Mouse (Mus musculus): ENCODE results near the gene Rhbdf1. TPM values are rescaled to one million over a fixed set of nuclear protein-coding genes. Genes with fewer than 3 reads are reported as not detected.

Gene Rhbdf1
- polyA plus RNA-seq, 1 experiment, result 40.6 TPM

GRCm38 (mm10) chr11:32221225-32221950 is 712 bp downstream of the Rhbdf1 start:
- TF ChIP-seq CTCF (IDR thresholded peaks at IDR 0.05; ENCODE audit: control insufficient read depth, insufficient read depth, insufficient read length), result no peak
- no peak for TF ChIP-seq MYOD1 (IDR thresholded peaks at IDR 0.05; ENCODE audit: control insufficient read depth, insufficient read length, low read depth)
- TF ChIP-seq USF1 (IDR thresholded peaks at IDR 0.05; ENCODE audit: low read depth), result no peak
- TF ChIP-seq MAX (IDR thresholded peaks at IDR 0.05), result no peak
- no peak for TF ChIP-seq CEBPB (IDR thresholded peaks at IDR 0.05; ENCODE audit: low read depth)
- no peak for TF ChIP-seq FOSL1 (IDR thresholded peaks at IDR 0.05; ENCODE audit: insufficient read depth, low read length, poor library complexity, severe bottlenecking)
- TF ChIP-seq MYOG (IDR thresholded peaks at IDR 0.05; ENCODE audit: control insufficient read depth, extremely low read depth, insufficient read length), result no peak
- peak overlapping the region; percentile 83 for H3ac ChIP-seq (ENCODE audit: control insufficient read depth, insufficient read length, low read depth)
- H3K4me3 ChIP-seq (ENCODE audit: insufficient read depth, poor library complexity, severe bottlenecking), result peak overlapping the region; percentile 97
- H3K36me3 ChIP-seq (ENCODE audit: control insufficient read depth, insufficient read depth), result peaks cover 21% of the 10 kb centered on the region
- H3K79me3 ChIP-seq (ENCODE audit: low read depth), result peaks cover 44% of the 10 kb centered on the region
- H3K27me3 ChIP-seq (ENCODE audit: control insufficient read depth, insufficient read depth, insufficient read length), result no peaks in the 10 kb centered on the region
- peaks cover 57% of the 10 kb centered on the region for H3K79me2 ChIP-seq (ENCODE audit: control insufficient read depth, insufficient read depth)

- TF ChIP-seq USF1 (IDR thresholded peaks at IDR 0.05; ENCODE audit: low read depth) (no peak), CTCF (IDR thresholded peaks at IDR 0.05; ENCODE audit: control insufficient read depth, insufficient read depth, insufficient read length) (no peak), MYOG (IDR thresholded peaks at IDR 0.05; ENCODE audit: control insufficient read depth, extremely low read depth, insufficient read length) (no peak), MAX (IDR thresholded peaks at IDR 0.05) (no peak), MYOD1 (IDR thresholded peaks at IDR 0.05; ENCODE audit: control insufficient read depth, insufficient read length, low read depth) (no peak), CEBPB (IDR thresholded peaks at IDR 0.05; ENCODE audit: low read depth) (no peak), FOSL1 (IDR thresholded peaks at IDR 0.05; ENCODE audit: insufficient read depth, low read length, poor library complexity, severe bottlenecking) (no peak)
- peaks cover 64% of the 10 kb centered on the region for H3K79me2 ChIP-seq (ENCODE audit: control insufficient read depth, insufficient read depth)
- peaks cover 51% of the 10 kb centered on the region for H3K79me3 ChIP-seq (ENCODE audit: low read depth)
- H3K36me3 ChIP-seq (ENCODE audit: control insufficient read depth, insufficient read depth), result peaks cover 27% of the 10 kb centered on the region
- no peaks in the 10 kb centered on the region for H3K27me3 ChIP-seq (ENCODE audit: control insufficient read depth, insufficient read depth, insufficient read length)
- peak overlapping the region; percentile 97 for H3K4me3 ChIP-seq (ENCODE audit: insufficient read depth, poor library complexity, severe bottlenecking)
- H3ac ChIP-seq (ENCODE audit: control insufficient read depth, insufficient read length, low read depth), result peak overlapping the region; percentile 83
These were observed 1.4 kb downstream of the Rhbdf1 start for GRCm38 (mm10) chr11:32220607-32221224.

GRCm38 (mm10) chr11:32219287-32219686 is 2.8 kb downstream of the Rhbdf1 start:
- Histone ChIP-seq H3K36me3 (ENCODE audit: control insufficient read depth, insufficient read depth) (peaks cover 40% of the 10 kb centered on the region), H3K79me2 (ENCODE audit: control insufficient read depth, insufficient read depth) (peaks cover 77% of the 10 kb centered on the region), H3K27me3 (ENCODE audit: control insufficient read depth, insufficient read depth, insufficient read length) (no peaks in the 10 kb centered on the region), H3K79me3 (ENCODE audit: low read depth) (peaks cover 52% of the 10 kb centered on the region), H3ac (ENCODE audit: control insufficient read depth, insufficient read length, low read depth) (no peak overlapping the region), H3K4me3 (ENCODE audit: insufficient read depth, poor library complexity, severe bottlenecking) (no peak overlapping the region)
- TF ChIP-seq FOSL1 (IDR thresholded peaks at IDR 0.05; ENCODE audit: insufficient read depth, low read length, poor library complexity, severe bottlenecking) (no peak), CEBPB (IDR thresholded peaks at IDR 0.05; ENCODE audit: low read depth) (no peak), USF1 (IDR thresholded peaks at IDR 0.05; ENCODE audit: low read depth) (no peak)

- no peak overlapping the region for H3K4me3 ChIP-seq (ENCODE audit: insufficient read depth, poor library complexity, severe bottlenecking)
- H3K27me3 ChIP-seq (ENCODE audit: control insufficient read depth, insufficient read depth, insufficient read length), result no peaks in the 10 kb centered on the region
- TF ChIP-seq USF1 (IDR thresholded peaks at IDR 0.05; ENCODE audit: low read depth), result no peak
- no peak for TF ChIP-seq MYOG (IDR thresholded peaks at IDR 0.05; ENCODE audit: control insufficient read depth, extremely low read depth, insufficient read length)
- no peak for TF ChIP-seq CTCF (IDR thresholded peaks at IDR 0.05; ENCODE audit: control insufficient read depth, insufficient read depth, insufficient read length)
- peaks cover 47% of the 10 kb centered on the region for H3K36me3 ChIP-seq (ENCODE audit: control insufficient read depth, insufficient read depth)
- H3K79me2 ChIP-seq (ENCODE audit: control insufficient read depth, insufficient read depth), result peaks cover 77% of the 10 kb centered on the region
- peaks cover 52% of the 10 kb centered on the region for H3K79me3 ChIP-seq (ENCODE audit: low read depth)
- H3ac ChIP-seq (ENCODE audit: control insufficient read depth, insufficient read length, low read depth), result no peak overlapping the region
These were observed 3.5 kb downstream of the Rhbdf1 start for GRCm38 (mm10) chr11:32218501-32219050.

- Histone ChIP-seq H3ac (ENCODE audit: control insufficient read depth, insufficient read length, low read depth) (no peak overlapping the region), H3K36me3 (ENCODE audit: control insufficient read depth, insufficient read depth) (peaks cover 63% of the 10 kb centered on the region), H3K79me3 (ENCODE audit: low read depth) (peaks cover 52% of the 10 kb centered on the region), H3K4me3 (ENCODE audit: insufficient read depth, poor library complexity, severe bottlenecking) (no peak overlapping the region), H3K79me2 (ENCODE audit: control insufficient read depth, insufficient read depth) (peaks cover 74% of the 10 kb centered on the region), H3K27me3 (ENCODE audit: control insufficient read depth, insufficient read depth, insufficient read length) (no peaks in the 10 kb centered on the region)
- peak; percentile 2 for TF ChIP-seq CTCF (IDR thresholded peaks at IDR 0.05; ENCODE audit: control insufficient read depth, insufficient read depth, insufficient read length)
- no peak for TF ChIP-seq FOSL1 (IDR thresholded peaks at IDR 0.05; ENCODE audit: insufficient read depth, low read length, poor library complexity, severe bottlenecking)
These were observed 5.2 kb downstream of the Rhbdf1 start for GRCm38 (mm10) chr11:32216851-32217250.
